In genomic region chr9:40271075-40271474, GRCm38 (mm10) we compare ENCODE assay signal across 14 mouse cellular contexts. TPM values are rescaled to one million over a fixed set of nuclear protein-coding genes. Genes with fewer than 3 reads are reported as not detected.
DNase-seq lines count a peak whose midpoint lies in the region; ATAC-seq and TF ChIP-seq lines count a peak whose summit lies in the region.
"Had no signal": no experiment of that assay in that cellular context is flagged by ENCODE, and none has a peak within 500 bp of the region (broad histone marks: within the 10 kb centered on the region; RNA-seq: fewer than 3 reads in every experiment).

No protein-coding gene starts in this region.

- peak overlapping the region; percentile 80 for H3K4me2 ChIP-seq in forebrain, embryonic 15.5 days (replicated peaks)
- peak overlapping the region; percentile 80 for H3K4me2 ChIP-seq in neural tube, embryonic 12.5 days (replicated peaks)
- H3K4me2 ChIP-seq in liver, embryonic 11.5 days, result no peak overlapping the region
- H3K4me2 ChIP-seq: embryonic facial prominence, embryonic 15.5 days had no signal

- peaks cover 46% of the 10 kb centered on the region for H3K4me1 ChIP-seq in forebrain, embryonic 15.5 days
- H3K4me1 ChIP-seq in neural tube, embryonic 12.5 days, result peaks cover 13% of the 10 kb centered on the region; the same call in 1 of the 2 replicates
- H3K4me1 ChIP-seq in liver, embryonic 11.5 days (replicated peaks; ENCODE audit: control insufficient read depth, insufficient read depth, low read length), result no peaks in the 10 kb centered on the region; the same call in 1 of the 2 replicates

- WGBS in forebrain, embryonic 15.5 days, result 61% methylated on average over 3 of the region's 3 CpGs
- WGBS in neural tube, embryonic 12.5 days, result 66% methylated on average over 3 of the region's 3 CpGs
- 53% methylated on average over 3 of the region's 3 CpGs for WGBS in liver, embryonic 11.5 days

- H3K27ac ChIP-seq in layer of hippocampus, adult 2 months, result peak overlapping the region; percentile 96
- no peak overlapping the region for H3K27ac ChIP-seq in forebrain, embryonic 15.5 days (replicated peaks)
- H3K27ac ChIP-seq in neural tube, embryonic 12.5 days, result no peak overlapping the region
- H3K27ac ChIP-seq in liver, embryonic 11.5 days (ENCODE audit: low read depth, low read length), result no peak overlapping the region
- H3K27ac ChIP-seq: embryonic facial prominence, embryonic 15.5 days had no signal

- H3K9ac ChIP-seq in forebrain, embryonic 15.5 days (replicated peaks), result no peak overlapping the region; the same call in 1 of the 2 replicates
- no peak overlapping the region for H3K9ac ChIP-seq in neural tube, embryonic 12.5 days
- no peak overlapping the region for H3K9ac ChIP-seq in liver, embryonic 11.5 days (ENCODE audit: low read depth, low read length)
- H3K9ac ChIP-seq: embryonic facial prominence, embryonic 15.5 days had no signal

- H3K27me3 ChIP-seq in forebrain, embryonic 15.5 days, result no peaks in the 10 kb centered on the region
- no peaks in the 10 kb centered on the region; the same call in 1 of the 2 replicates for H3K27me3 ChIP-seq in neural tube, embryonic 12.5 days (replicated peaks)
- H3K27me3 ChIP-seq in liver, embryonic 11.5 days (replicated peaks; ENCODE audit: control insufficient read depth, insufficient read depth, low read length), result peaks cover 21% of the 10 kb centered on the region

- no peak for TF ChIP-seq CTCF in layer of hippocampus, adult 2 months (conservative IDR thresholded peaks at IDR 0.05)

- ATAC-seq in forebrain, embryonic 15.5 days (replicated peaks), result no peak
- no peak for ATAC-seq in neural tube, embryonic 12.5 days (ENCODE audit: low FRiP score, low read depth)
- no peak for ATAC-seq in liver, embryonic 11.5 days (replicated peaks; ENCODE audit: low FRiP score)
- ATAC-seq: intestine, embryonic 16.5 days had no signal

- no peaks in the 10 kb centered on the region for H3K9me3 ChIP-seq in forebrain, embryonic 15.5 days
- H3K9me3 ChIP-seq in neural tube, embryonic 12.5 days, result no peaks in the 10 kb centered on the region
- H3K9me3 ChIP-seq in liver, embryonic 11.5 days (ENCODE audit: control insufficient read depth, low read length), result no peaks in the 10 kb centered on the region
- H3K9me3 ChIP-seq: embryonic facial prominence, embryonic 15.5 days had no signal

- no peaks in the 10 kb centered on the region for H3K36me3 ChIP-seq in forebrain, embryonic 15.5 days
- no peaks in the 10 kb centered on the region for H3K36me3 ChIP-seq in neural tube, embryonic 12.5 days
- H3K36me3 ChIP-seq in liver, embryonic 11.5 days (ENCODE audit: control insufficient read depth, insufficient read depth, low read length), result no peaks in the 10 kb centered on the region
- H3K36me3 ChIP-seq: embryonic facial prominence, embryonic 15.5 days had no signal

- peak overlapping the region; percentile 83 for H3K4me3 ChIP-seq in layer of hippocampus, adult 2 months
- peak overlapping the region; percentile 53 for H3K4me3 ChIP-seq in forebrain, embryonic 15.5 days
- peak overlapping the region; percentile 46 for H3K4me3 ChIP-seq in neural tube, embryonic 12.5 days
- no peak overlapping the region for H3K4me3 ChIP-seq in liver, embryonic 11.5 days (ENCODE audit: low read depth, low read length)
- H3K4me3 ChIP-seq: embryonic facial prominence, embryonic 15.5 days had no signal

- no peak for DNase-seq in layer of hippocampus, adult 2 months (ENCODE audit: low spot score in 2 of 2)
- DNase-seq in layer of hippocampus, postnatal 25 days (ENCODE audit: extremely low spot score in 1 of 2, low spot score in 1 of 2), result no peak
- peak; percentile 14 for DNase-seq in lung, postnatal 14 days
- no peak for DNase-seq in Muller cell, postnatal 12 days (ENCODE audit: inconsistent ontology term)
- no peak for DNase-seq in liver, embryonic 11.5 days (ENCODE audit: low spot score)
- DNase-seq: cerebellum, postnatal 25 days; kidney, postnatal 36 days; thymus, postnatal 4 days had no signal

RNA-seq across cellular contexts. Expression of gene Scn3b, which starts 2.1 kb away (rescaled TPM):
- total RNA-seq in layer of hippocampus, adult 2 months (2021), result 100 to 1,000 TPM; 254 to 266 TPM
- total RNA-seq in layer of hippocampus, postnatal 25 days (2021), result 100 to 1,000 TPM; 248 to 274 TPM
- 89.7 and 90.5 TPM in 2 replicates for polyA plus RNA-seq in forebrain, embryonic 15.5 days (2015; fragmentation: Nextera tagmentation; extraction: Ambion mirVana)
- polyA plus RNA-seq in neural tube, embryonic 12.5 days (2016; fragmentation: Nextera tagmentation; extraction: Ambion mirVana), result 53.8 and 61.0 TPM in 2 replicates
- 0.08 and 0.22 TPM in 2 replicates for polyA plus RNA-seq in liver, embryonic 11.5 days (2014; fragmentation: Nextera tagmentation; extraction: Ambion mirVana)
- total RNA-seq: granulocyte monocyte progenitor cell, adult 5-6 weeks had no signal
- polyA plus RNA-seq: liver, adult 2 months had no signal

Comparison
In these comparisons a context has a peak if more than half of its experiments do, and no peak if none do; other contexts are left out.
1. RNA of gene Scn3b, which starts 2.1 kb away (polyA plus RNA-seq): 89.7 to 90.5 TPM in forebrain, embryonic 15.5 days and 53.8 to 61.0 TPM in neural tube, embryonic 12.5 days; 0.08 to 0.22 TPM in liver, embryonic 11.5 days; every median in the first group is over 10 times any median in the second.